Mouse (Mus musculus) intestine, embryonic 16.5 days (tissue): ENCODE measurements at regions not wholly inside any gene's neighbourhood (a gene's known extent, or its start where the extent isn't known, plus 50 kb on each side); places are given as distances from the start of the nearest gene placed in this dataset.
"Not testable (repeated sequence)": the region's sequence is repeated elsewhere in the genome, so short reads cannot be mapped to it uniquely, and the experiment has no call there.

Experiments used
- ATAC-seq: fragments of 200-750 bp; cut with Nextera tagmentation; 2 replicates; pipeline ENCODE4 v1.8.0; 2017; ENCODE audit warnings: moderate TSS enrichment, moderate library complexity
- H3K27ac ChIP-seq: fragments of 300-500 bp; sonication (generic); 2 replicates; pipeline ENCODE4 v1.5.1; 2014; ENCODE audit warnings: mild to moderate bottlenecking, low read length
- H3K27me3 ChIP-seq: fragments of 300-500 bp; sonication (generic); replicated peaks from 2 replicates; pipeline ENCODE4 v1.6.1; 2014; ENCODE audit warnings: low read length, control low read depth, mixed read lengths; ENCODE audit not compliant: control insufficient read depth, insufficient read depth
- H3K36me3 ChIP-seq: fragments of 300-500 bp; sonication (generic); 2 replicates; pipeline ENCODE4 v1.6.1; 2014; ENCODE audit warnings: low read length, control low read depth; ENCODE audit not compliant: control insufficient read depth, insufficient read depth
- H3K4me1 ChIP-seq: fragments of 300-500 bp; sonication (generic); 2 replicates; pipeline ENCODE4 v1.6.1; 2014; ENCODE audit warnings: low read length, control low read depth, mixed read lengths; ENCODE audit not compliant: control insufficient read depth, insufficient read depth
- H3K4me2 ChIP-seq: fragments of 300-500 bp; sonication (generic); 2 replicates; pipeline ENCODE4 v1.6.1; 2014; ENCODE audit warnings: low read depth, low read length, control low read depth
- H3K4me3 ChIP-seq: fragments of 300-500 bp; sonication (generic); 2 replicates; pipeline ENCODE4 v1.5.1; 2014; ENCODE audit warnings: mild to moderate bottlenecking, low read length
- H3K9ac ChIP-seq: fragments of 300-500 bp; sonication (generic); 2 replicates; pipeline ENCODE4 v1.6.1; 2014; ENCODE audit warnings: low read depth, low read length
- H3K9me3 ChIP-seq: fragments of 300-500 bp; sonication (generic); 2 replicates; pipeline ENCODE4 v1.6.1; 2016; ENCODE audit warnings: low read length, control low read depth; ENCODE audit not compliant: control insufficient read depth
- WGBS: fragments of 180-500 bp; shearing (Covaris S2); extraction: QIAGEN DNeasy Blood & Tissue Kit; methylation state at CpG from one replicate; pipeline ENCODE4 v1.1.7; 2014; 5-methylcytosine and 5-hydroxymethylcytosine counted together

DNA sequence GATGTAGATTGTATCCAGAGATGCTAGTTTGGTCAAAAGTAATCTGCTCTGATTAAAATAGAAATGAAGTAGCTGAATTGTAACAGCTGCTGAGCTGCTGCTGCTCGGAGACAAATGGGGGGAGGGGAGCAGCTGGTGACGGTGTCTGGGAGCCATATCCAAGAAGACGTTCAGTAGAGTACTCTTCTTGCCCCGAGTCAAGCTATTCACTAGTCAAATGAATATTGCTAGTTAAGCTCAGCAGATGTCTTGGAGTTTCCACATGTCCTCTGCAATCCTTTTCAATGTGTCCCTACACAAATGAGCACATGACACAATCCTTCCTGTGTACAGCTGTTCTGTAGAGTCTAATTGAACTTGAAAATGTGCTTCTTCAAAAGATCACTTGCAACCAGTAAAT is 71.7 kb downstream of the Tex35 start:
- WGBS = 45% methylated on average over 4 of the region's 4 CpGs
- Histone ChIP-seq H3K4me1 (peaks cover 9% of the 10 kb centered on the region; the same call in 1 of the 2 replicates), H3K4me2 (no peak overlapping the region), H3K27ac (no peak overlapping the region), H3K4me3 (no peak overlapping the region), H3K9ac (no peak overlapping the region), H3K27me3 (no peaks in the 10 kb centered on the region), H3K9me3 (no peaks in the 10 kb centered on the region), H3K36me3 (no peaks in the 10 kb centered on the region)
- no peak for ATAC-seq

DNA sequence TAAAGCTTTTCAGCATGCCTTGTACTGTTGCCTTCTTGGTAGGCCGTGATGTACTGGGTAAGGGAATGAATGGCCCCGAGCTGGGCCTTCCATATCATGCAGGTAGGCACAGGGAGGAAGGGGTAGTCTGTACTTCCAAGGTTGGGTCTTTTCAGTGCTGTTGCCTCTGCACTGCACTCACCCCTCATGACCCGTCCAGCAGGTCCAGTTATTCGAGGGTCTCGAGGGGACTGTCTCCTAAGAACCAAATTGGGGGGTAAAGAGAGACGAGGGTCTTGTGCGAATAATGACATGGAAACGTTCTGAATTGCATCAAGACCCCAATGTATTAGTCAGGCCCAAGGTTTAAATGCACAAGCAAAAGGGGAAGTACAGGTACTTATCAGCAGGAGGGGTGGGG is 73.3 kb downstream of the Tex35 start:
- not testable (repeated sequence) for ATAC-seq, H3K4me3 ChIP-seq
- WGBS = 94% methylated on average over 8 of the region's 8 CpGs

GRCm38 (mm10) chr1:157028682-157029081 is 79.8 kb downstream of the Tex35 start:
- WGBS = 89% methylated on average over 3 of the region's 3 CpGs
- ATAC-seq = no peak

More for the DNA sequence above, 73.3 kb downstream of the Tex35 start:
- not testable (repeated sequence) for H3K27ac ChIP-seq, H3K9me3 ChIP-seq, H3K27me3 ChIP-seq, H3K4me1 ChIP-seq, H3K36me3 ChIP-seq, H3K9ac ChIP-seq, H3K4me2 ChIP-seq

GRCm38 (mm10) chr1:157027681-157028080 is 80.8 kb downstream of the Tex35 start:
- 90% methylated on average over 7 of the region's 7 CpGs for WGBS
- ATAC-seq = no peak

More at GRCm38 (mm10) chr1:157028682-157029081, 79.8 kb downstream of the Tex35 start:
- Histone ChIP-seq H3K4me1 (no peaks in the 10 kb centered on the region), H3K27ac (no peak overlapping the region), H3K9me3 (no peaks in the 10 kb centered on the region), H3K36me3 (no peaks in the 10 kb centered on the region), H3K9ac (no peak overlapping the region), H3K4me3 (no peak overlapping the region), H3K27me3 (no peaks in the 10 kb centered on the region), H3K4me2 (no peak overlapping the region)

DNA sequence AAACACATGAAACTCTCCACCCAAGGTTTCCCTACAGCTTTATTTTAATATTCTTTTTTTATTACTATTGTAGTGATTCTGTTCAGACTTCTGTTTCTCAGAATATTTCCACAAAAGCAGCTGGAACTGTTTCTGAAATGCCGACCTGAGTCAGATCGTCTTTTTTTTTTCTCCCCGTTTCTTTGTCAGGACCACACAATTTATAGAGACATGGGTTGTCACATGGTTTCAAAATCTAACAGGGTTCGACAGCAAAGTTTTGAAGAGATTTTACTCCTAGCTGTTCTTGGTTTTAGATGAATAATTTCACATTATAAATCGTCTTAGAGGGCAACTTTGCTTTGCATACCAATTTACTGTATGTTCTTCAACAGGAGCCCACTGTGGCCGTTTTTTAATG is 84.0 kb upstream of the Ralgps2 start:
- Histone ChIP-seq H3K4me1 (no peaks in the 10 kb centered on the region), H3K9ac (no peak overlapping the region), H3K27me3 (no peaks in the 10 kb centered on the region), H3K36me3 (no peaks in the 10 kb centered on the region), H3K4me2 (no peak overlapping the region), H3K4me3 (no peak overlapping the region), H3K27ac (no peak overlapping the region), H3K9me3 (no peaks in the 10 kb centered on the region)
- WGBS = 60% methylated on average over 6 of the region's 6 CpGs
- no peak for ATAC-seq

More at GRCm38 (mm10) chr1:157027681-157028080, 80.8 kb downstream of the Tex35 start:
- Histone ChIP-seq H3K4me3 (no peak overlapping the region), H3K36me3 (no peaks in the 10 kb centered on the region), H3K27me3 (no peaks in the 10 kb centered on the region), H3K27ac (no peak overlapping the region), H3K4me2 (no peak overlapping the region), H3K9me3 (no peaks in the 10 kb centered on the region), H3K4me1 (no peaks in the 10 kb centered on the region), H3K9ac (no peak overlapping the region)

DNA sequence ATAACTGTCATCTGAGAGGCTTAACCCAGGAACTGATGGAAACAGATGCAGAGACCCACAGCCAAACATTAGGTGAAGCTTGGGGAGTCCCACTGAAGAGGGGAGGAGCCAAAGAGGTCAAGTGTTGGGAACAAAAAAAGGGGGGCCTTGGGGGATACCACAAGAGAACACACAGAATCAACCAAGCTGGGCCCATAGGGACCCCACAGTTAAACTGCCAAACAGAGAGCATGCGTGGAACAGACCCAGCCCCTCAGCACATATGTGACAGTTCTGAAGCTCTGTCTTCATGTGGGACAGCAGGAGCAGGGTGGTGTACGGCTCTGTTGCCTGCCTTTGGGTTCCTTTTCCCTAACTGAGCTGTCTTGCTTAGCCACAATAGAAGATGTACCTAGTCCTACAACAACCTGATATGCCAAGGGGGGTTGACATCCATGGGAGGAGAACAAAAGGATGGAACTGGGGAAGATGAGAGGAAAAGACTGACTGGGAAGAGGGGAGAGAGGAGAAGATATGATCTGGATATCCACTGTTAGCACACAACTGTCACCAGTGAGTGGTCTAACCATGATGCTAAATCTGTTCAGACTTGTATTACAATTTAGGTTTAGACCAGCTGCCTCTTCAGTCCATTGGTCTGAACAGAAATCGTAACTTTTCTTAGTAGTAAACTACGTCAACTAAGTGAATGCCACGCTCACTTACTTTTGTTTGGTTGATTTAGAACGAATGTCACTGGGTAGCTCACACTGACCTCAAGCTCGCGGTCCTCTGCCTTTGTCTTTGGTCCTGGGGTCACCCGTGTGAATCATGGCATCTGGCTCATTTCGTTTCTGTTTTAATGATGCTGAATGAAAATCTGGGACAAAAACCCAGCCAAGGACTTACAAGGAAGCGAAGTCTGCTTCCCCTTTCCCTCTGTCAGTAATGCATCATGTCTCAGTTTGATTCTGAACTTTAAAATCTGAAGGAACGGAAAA is 83.3 kb upstream of the Ralgps2 start:
- ATAC-seq = no peak
- H3K4me1 ChIP-seq = no peaks in the 10 kb centered on the region
- no peak overlapping the region for H3K27ac ChIP-seq
- 77% methylated on average over 12 of the region's 12 CpGs for WGBS
- H3K4me3 ChIP-seq = no peak overlapping the region
- H3K27me3 ChIP-seq = no peaks in the 10 kb centered on the region
- H3K9me3 ChIP-seq = no peaks in the 10 kb centered on the region
- H3K9ac ChIP-seq = no peak overlapping the region
- H3K4me2 ChIP-seq = no peak overlapping the region
- H3K36me3 ChIP-seq = no peaks in the 10 kb centered on the region

DNA sequence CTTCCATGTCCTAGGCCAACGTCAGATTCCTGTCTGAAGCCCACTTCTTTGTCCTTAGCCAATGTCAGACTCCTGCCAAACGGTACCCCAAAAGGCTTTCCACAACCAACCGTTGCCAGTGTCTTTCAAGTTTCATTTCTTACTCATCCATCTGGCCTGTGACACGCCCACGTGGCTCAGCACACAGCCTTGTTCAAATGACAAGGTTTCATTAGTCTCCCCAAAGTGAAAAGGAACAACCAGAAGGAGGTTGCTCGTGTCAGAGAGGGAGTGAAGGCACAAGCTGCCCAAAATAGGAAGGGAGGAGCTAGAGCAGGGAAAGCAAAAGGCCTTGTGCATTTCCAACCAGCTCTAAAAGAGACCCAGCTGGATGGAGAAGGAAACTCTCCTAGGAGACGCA is 80.5 kb upstream of the Ralgps2 start:
- Histone ChIP-seq H3K36me3 (no peaks in the 10 kb centered on the region), H3K4me3 (no peak overlapping the region), H3K9me3 (no peaks in the 10 kb centered on the region), H3K9ac (no peak overlapping the region), H3K27ac (no peak overlapping the region), H3K4me1 (no peaks in the 10 kb centered on the region), H3K4me2 (no peak overlapping the region), H3K27me3 (no peaks in the 10 kb centered on the region)
- 65% methylated on average over 7 of the region's 7 CpGs for WGBS
- ATAC-seq = no peak

DNA sequence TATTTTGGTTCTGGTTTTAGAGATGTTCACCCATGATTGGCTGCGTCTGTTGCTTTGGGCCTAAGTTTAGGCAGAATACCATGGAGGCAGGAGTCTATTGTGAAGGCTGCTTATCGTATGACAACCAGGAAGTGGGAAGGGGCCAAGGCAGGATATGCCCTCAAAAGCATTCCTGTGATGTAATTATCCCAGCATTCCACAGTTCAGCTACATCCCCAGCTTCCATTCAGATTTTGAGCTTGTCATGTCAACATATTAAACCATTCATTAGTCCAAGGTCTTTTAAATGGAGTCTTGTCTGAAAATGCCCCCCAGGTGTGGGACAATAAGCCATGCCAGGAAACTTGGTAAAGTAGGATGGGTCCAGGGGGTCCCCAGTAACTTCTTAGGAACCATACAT is 79.3 kb upstream of the Ralgps2 start:
- Histone ChIP-seq H3K4me2 (no peak overlapping the region), H3K4me1 (no peaks in the 10 kb centered on the region), H3K4me3 (no peak overlapping the region), H3K27ac (no peak overlapping the region), H3K36me3 (no peaks in the 10 kb centered on the region), H3K27me3 (no peaks in the 10 kb centered on the region), H3K9ac (no peak overlapping the region), H3K9me3 (no peaks in the 10 kb centered on the region)
- 81% methylated on average over 2 of the region's 2 CpGs for WGBS
- ATAC-seq = no peak

GRCm38 (mm10) chr1:157017198-157017994 is 78.0 kb upstream of the Ralgps2 start:
- no peaks in the 10 kb centered on the region for H3K27me3 ChIP-seq
- no peak overlapping the region for H3K4me3 ChIP-seq
- H3K9me3 ChIP-seq = no peaks in the 10 kb centered on the region
- H3K27ac ChIP-seq = 0 out of 2 replicates have a peak overlapping the region, but pooled peaks have one; percentile 6
- H3K4me1 ChIP-seq = 0 out of 2 replicates have a peak, but pooled peaks cover 3% of the 10 kb centered on the region
- ATAC-seq = no peak
- H3K4me2 ChIP-seq = no peak overlapping the region
- no peaks in the 10 kb centered on the region for H3K36me3 ChIP-seq
- 74% methylated on average over 13 of the region's 13 CpGs for WGBS
- no peak overlapping the region for H3K9ac ChIP-seq
